Mouse (Mus musculus): ENCODE data around the gene Gspt1. TPM values are rescaled to one million over a fixed set of nuclear protein-coding genes. Genes with fewer than 3 reads are reported as not detected.

Gene Gspt1
- total RNA-seq, 1 experiment from 2014 or later, result 44.6 TPM

GRCm38 (mm10) chr16:11217801-11218200, 36.3 kb downstream of the Gspt1 start:
- no peak for ATAC-seq (ENCODE audit: extremely low read depth, insufficient number of reproducible peaks, low FRiP score, poor library complexity, severe bottlenecking)

DNA sequence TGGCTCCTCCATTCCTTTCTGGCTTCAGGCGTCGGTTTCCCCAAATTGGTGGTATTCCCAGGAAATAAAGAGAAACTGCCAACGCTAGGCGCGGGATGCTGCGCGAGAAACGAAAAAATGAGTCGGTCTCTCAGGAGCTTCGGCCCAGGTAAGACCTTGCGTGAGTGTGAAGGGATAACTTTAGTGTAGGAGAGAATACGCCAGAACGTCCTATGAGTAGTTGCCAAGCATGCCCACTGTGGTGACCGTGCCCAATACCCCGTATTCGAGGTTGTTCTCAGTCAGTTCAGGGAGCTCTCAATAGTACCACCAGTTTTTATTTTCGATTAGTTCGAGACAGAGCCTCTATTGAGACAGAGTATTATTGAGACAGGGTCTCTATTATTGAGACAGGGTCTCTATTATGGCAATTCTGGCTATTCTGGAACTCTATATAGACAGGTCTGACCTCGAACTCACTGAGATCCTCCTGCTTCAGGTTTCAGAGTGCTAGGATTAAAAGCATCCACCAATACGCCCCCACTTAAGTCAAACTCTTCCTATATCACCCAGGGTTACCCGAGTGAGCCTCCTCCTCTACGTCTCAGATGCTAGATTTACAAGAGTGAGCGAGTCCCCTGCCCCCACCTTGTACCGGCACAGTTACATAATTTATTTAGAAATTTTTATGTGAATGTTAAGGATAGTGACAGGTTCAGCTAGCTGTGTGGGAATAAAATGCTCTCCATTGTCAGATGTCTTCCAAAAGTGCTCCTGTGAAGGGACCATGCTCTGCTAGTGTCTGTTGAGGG, 50.3 kb downstream of the Gspt1 start:
- no peak for ATAC-seq (ENCODE audit: extremely low read depth, insufficient number of reproducible peaks, low FRiP score, poor library complexity, severe bottlenecking)

GRCm38 (mm10) chr16:11202571-11203554, 51.3 kb downstream of the Gspt1 start, which contains the start of gene Rsl1d1:
Rsl1d1 (minus strand) TSS chr16:11203331.
- ATAC-seq (ENCODE audit: extremely low read depth, insufficient number of reproducible peaks, low FRiP score, poor library complexity, severe bottlenecking), result peak; percentile 99

DNA sequence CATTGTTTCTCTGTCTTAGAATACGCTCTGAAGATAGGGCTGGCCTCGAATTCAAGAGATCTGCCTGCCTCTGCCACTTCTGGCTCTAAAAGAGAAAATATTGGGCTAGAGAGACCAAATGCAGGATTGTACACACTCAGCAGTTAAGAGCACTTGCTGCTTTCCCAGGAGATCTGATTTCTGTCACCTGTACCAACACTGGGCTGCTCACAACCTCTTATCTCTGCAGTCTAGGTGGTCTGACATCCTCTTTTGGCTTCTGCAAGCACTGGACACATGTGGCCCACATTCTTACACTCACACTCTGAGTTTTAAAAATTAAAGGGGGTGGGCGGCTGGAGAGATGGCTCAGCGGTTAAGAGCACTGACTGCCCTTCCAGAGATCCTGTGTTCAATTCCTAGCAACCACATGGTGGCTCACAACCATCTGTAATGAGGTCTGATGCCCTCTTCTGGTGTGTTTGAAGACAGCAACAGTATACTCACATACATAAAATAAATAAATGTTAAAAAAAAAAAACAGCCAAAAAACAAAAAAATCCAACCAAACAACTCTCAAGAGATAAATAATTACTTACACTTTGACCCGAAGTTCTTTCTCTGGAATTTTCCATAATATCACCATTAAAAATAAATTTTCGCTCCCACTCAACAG, 52.3 kb downstream of the Gspt1 start:
- no peak for ATAC-seq (ENCODE audit: extremely low read depth, insufficient number of reproducible peaks, low FRiP score, poor library complexity, severe bottlenecking)

DNA sequence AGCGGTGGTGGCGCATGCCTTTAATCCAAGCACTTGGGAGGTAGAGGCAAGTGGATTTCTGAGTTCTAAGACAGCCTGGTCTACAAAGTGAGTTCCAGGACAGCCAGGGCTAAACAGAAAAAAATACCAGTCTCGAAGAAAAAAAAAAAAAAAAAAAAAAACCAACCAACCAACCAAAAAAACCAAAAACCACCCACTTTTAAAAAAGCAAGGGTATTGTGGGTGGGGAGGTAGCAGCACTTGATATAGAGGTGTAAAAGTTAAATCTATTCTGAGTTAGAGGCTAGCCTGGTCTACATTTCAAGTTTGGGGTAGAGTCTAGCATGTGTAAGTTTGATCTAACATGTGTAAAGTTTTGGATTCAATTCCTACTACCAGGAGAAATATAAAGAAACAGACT, 53.9 kb downstream of the Gspt1 start:
- no peak for ATAC-seq (ENCODE audit: extremely low read depth, insufficient number of reproducible peaks, low FRiP score, poor library complexity, severe bottlenecking)

DNA sequence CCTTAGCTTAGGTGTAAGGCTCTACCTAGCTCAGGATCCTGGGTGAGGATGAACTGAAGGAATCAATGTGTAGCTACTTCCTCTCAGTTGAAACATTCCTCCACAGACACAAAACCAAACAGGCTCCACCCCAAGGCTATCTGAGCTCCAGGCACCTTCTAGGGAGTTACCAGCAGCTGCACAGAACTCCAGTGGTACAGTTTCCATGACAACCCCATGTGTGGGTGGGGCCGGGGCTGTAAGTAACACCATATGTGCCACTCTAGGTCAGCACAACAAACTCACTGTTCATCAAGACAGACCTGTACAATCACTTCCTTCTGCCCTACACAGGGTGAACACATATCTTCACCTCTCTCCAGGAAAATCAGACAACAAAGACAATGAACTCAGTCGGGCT, 55.7 kb downstream of the Gspt1 start:
- ATAC-seq (ENCODE audit: extremely low read depth, insufficient number of reproducible peaks, low FRiP score, poor library complexity, severe bottlenecking), result no peak

- no peak for ATAC-seq (ENCODE audit: extremely low read depth, insufficient number of reproducible peaks, low FRiP score, poor library complexity, severe bottlenecking)
These were observed 57.1 kb downstream of the Gspt1 start for GRCm38 (mm10) chr16:11197052-11197451.

DNA sequence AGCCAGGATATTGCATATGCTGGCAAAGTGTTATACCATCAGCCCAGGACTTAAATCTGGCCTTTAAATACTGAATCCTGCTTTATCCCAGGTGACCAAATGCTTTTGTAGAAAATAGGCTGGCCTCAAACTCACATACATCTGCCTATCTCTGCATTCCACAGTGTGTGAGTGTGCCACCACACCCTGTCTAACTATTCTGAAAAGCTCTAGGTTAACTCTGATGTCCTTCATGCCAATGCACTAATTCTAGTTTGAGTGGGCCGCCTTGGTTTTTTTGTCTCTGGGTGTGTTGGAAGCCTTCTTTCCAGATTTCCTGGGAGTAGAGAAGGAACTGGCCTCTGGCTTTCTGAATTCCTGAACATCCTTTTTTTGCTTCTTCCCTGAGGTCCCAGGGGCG, 60.9 kb downstream of the Gspt1 start:
- no peak for ATAC-seq (ENCODE audit: extremely low read depth, insufficient number of reproducible peaks, low FRiP score, poor library complexity, severe bottlenecking)

DNA sequence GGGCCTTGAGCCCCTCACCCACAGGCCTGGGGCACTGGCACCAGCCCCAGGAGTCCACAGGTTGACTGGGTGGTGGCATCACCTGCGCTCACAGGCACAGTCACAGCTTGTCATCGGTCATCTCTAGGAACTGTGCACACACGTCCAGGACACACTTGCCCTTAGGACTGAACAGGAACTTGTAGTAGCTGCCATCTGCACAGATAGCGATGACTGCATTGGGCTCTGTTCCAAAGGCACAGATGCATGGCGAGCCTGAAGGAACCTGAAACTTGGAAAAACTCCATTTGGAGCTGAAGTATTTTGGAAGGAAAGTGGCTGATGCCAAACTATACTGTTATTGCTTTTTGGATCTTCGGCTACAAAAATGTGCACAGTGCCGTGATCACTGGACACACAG, 64.0 kb downstream of the Gspt1 start:
- no peak for ATAC-seq (ENCODE audit: extremely low read depth, insufficient number of reproducible peaks, low FRiP score, poor library complexity, severe bottlenecking)

DNA sequence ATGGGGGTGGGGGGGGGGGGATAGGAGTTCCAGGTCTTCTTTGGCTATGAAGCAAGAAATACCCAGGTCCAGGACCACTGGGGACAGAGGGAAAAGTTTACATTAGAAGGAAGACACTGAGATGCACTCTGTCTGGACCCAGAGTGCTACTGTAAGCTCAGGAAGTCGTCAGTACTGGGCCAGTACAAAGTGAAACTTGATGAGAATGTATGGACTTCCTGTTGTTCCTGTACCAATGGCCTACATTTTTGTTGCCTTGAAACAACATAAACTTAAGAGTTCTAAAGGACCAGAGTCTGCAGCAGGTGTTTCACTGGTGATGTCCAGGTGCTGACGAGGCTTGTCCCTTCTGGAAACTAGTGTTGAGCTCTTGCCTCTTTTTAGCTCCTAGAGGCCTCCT, 76.7 kb downstream of the Gspt1 start:
- no peak for ATAC-seq (ENCODE audit: extremely low read depth, insufficient number of reproducible peaks, low FRiP score, poor library complexity, severe bottlenecking)

GRCm38 (mm10) chr16:11176884-11177244, 77.3 kb downstream of the Gspt1 start:
- no peak for ATAC-seq (ENCODE audit: extremely low read depth, insufficient number of reproducible peaks, low FRiP score, poor library complexity, severe bottlenecking)

- peak; percentile 85 for ATAC-seq (ENCODE audit: extremely low read depth, insufficient number of reproducible peaks, low FRiP score, poor library complexity, severe bottlenecking)
These were observed 77.8 kb downstream of the Gspt1 start, which contains the start of gene Zc3h7a for GRCm38 (mm10) chr16:11176208-11176883. Zc3h7a (minus strand) TSS chr16:11176393.

- ATAC-seq (ENCODE audit: extremely low read depth, insufficient number of reproducible peaks, low FRiP score, poor library complexity, severe bottlenecking), result no peak
These were observed 78.5 kb downstream of the Gspt1 start for GRCm38 (mm10) chr16:11175489-11176207.

GRCm38 (mm10) chr16:11175100-11175488, 79.0 kb downstream of the Gspt1 start:
- ATAC-seq (ENCODE audit: extremely low read depth, insufficient number of reproducible peaks, low FRiP score, poor library complexity, severe bottlenecking), result no peak

DNA sequence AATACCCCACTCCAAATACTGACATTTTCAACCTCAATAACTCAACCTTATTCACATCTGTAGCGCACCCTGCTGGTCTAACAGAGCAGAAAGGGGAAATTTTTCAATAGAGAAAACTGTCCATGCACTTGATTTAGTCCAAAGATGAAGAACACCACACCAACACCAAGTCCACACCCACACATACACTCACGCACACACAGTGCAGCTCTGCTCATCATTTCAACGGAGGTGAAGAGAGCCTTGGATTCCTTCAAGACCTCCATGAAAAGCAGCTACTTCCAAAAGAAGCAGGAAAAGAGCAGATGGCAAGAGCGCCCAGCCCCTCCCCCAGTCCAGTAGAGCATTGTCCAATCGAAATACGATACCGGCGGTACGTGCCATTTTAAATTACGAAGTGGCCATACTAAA, 79.4 kb downstream of the Gspt1 start:
- ATAC-seq (ENCODE audit: extremely low read depth, insufficient number of reproducible peaks, low FRiP score, poor library complexity, severe bottlenecking), result peak; percentile 48

DNA sequence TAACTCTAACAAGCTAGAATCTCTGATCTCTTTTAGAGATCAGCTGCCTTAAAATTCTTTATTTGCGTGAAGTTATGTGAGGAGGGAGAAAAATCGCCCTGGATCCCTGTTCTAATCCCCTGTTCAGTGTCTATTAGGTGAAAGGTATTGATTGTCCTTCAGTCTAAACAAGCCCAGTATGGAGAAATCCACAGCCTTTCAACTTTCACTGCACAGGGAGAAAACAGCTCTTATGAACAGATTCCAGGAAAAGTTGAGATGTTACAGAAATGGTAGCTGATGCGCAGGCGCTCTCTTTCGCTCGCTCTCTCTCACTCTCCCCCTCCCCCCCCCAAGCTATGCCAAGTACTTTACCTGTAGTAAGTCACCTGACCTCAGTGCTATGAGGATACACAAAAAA, 82.4 kb downstream of the Gspt1 start:
- ATAC-seq (ENCODE audit: extremely low read depth, insufficient number of reproducible peaks, low FRiP score, poor library complexity, severe bottlenecking), result no peak

All from neutrophil, adult 5-6 weeks (primary cell).